Mouse (Mus musculus): ENCODE results near the gene Vill.
A peak's percentile ranks its signal among the peaks of the same experiment; 100 is the strongest.

Vill gene

GRCm38 (mm10) chr9:119052154-119052944, at the start of gene Vill:
TSS of gene Vill (plus strand) at chr9:119052778.
- peak; percentile 81 to 88 for DNase-seq

- DNase-seq: no peak
Measured at GRCm38 (mm10) chr9:119003990-119004702, 48.4 kb upstream of the Vill start.

GRCm38 (mm10) chr9:119004703-119005076, 47.9 kb upstream of the Vill start:
- DNase-seq: no peak

- no peak for DNase-seq
Measured at GRCm38 (mm10) chr9:119005303-119006029, 47.1 kb upstream of the Vill start.

GRCm38 (mm10) chr9:119007266-119007665, 45.3 kb upstream of the Vill start:
- no peak for DNase-seq

- DNase-seq: no peak
Measured at GRCm38 (mm10) chr9:119008871-119009270, 43.7 kb upstream of the Vill start.

- DNase-seq: peak; percentile 82 to 85
Measured at GRCm38 (mm10) chr9:119010156-119010710, 42.3 kb upstream of the Vill start.

- no peak for DNase-seq
Measured at GRCm38 (mm10) chr9:119016785-119017507, 35.6 kb upstream of the Vill start.

- peak in 1 of 2 experiments; percentile 1 for DNase-seq
Measured at GRCm38 (mm10) chr9:119021731-119022130, 30.8 kb upstream of the Vill start.

GRCm38 (mm10) chr9:119025263-119025662, 27.3 kb upstream of the Vill start:
- no peak for DNase-seq

GRCm38 (mm10) chr9:119025832-119026331, 26.7 kb upstream of the Vill start:
- DNase-seq: no peak

- DNase-seq: no peak
Measured at GRCm38 (mm10) chr9:119027337-119027736, 25.2 kb upstream of the Vill start.

GRCm38 (mm10) chr9:119028226-119029195, 24.1 kb upstream of the Vill start:
- no peak for DNase-seq

GRCm38 (mm10) chr9:119029568-119029967, 23.0 kb upstream of the Vill start:
- DNase-seq: peak; percentile 57 to 68

- no peak for DNase-seq
Measured at GRCm38 (mm10) chr9:119031038-119031437, 21.5 kb upstream of the Vill start.

GRCm38 (mm10) chr9:119031772-119032171, 20.8 kb upstream of the Vill start:
- peak; percentile 66 to 69 for DNase-seq

- no peak for DNase-seq
Measured at GRCm38 (mm10) chr9:119032538-119032937, 20.0 kb upstream of the Vill start.

GRCm38 (mm10) chr9:119033111-119033921, 19.3 kb upstream of the Vill start:
- no peak for DNase-seq

GRCm38 (mm10) chr9:119034069-119034468, 18.5 kb upstream of the Vill start:
- no peak for DNase-seq
